Mouse (Mus musculus) frontal cortex, postnatal 25 days (tissue): ENCODE results near the gene Tyw3.
"Not testable (repeated sequence)": the region's sequence is repeated elsewhere in the genome, so short reads cannot be mapped to it uniquely, and the experiment has no call there.

ENCODE experiments used
- DNase-seq, 2 experiments: peaks; one replicate each; pipeline ENCODE4 v3.0.0; 2022; ENCODE audit warnings: low spot score in 2 of 2

Gene Tyw3

DNA sequence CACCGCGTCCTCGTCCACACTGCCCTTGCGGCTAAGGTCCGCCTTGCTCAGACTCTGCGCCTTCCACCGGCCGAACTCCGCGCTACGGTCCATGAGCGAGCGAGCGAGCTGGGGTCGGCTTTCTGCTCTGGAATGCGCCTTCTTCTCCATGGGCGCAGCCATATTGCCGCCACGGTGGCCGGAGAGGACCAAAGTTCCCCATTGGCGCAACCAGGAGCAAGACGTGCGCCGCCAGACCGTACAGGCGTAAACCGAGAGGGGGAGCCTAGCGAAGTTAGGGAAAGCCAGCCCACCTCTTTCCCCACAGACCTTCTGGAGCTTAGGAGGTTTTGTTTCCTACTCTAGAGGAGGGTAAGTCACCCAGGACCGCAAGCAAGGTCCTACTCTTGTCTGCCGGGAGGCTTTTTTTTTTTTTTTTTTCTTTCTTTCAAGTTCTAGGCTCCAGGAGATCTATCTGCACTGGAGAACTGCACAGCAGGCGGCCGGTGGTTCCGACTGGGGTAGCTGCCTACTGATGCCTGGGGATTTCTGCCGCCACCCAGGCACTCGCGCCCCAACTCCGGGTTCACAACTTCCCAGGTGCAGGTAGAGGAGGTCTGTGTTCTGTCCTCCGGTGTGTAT lies at the start of gene Tyw3:
TSS of gene Tyw3 (minus strand) at position 171 of the 621 bp plus-strand sequence.
- peak; percentile 99 for DNase-seq

DNA sequence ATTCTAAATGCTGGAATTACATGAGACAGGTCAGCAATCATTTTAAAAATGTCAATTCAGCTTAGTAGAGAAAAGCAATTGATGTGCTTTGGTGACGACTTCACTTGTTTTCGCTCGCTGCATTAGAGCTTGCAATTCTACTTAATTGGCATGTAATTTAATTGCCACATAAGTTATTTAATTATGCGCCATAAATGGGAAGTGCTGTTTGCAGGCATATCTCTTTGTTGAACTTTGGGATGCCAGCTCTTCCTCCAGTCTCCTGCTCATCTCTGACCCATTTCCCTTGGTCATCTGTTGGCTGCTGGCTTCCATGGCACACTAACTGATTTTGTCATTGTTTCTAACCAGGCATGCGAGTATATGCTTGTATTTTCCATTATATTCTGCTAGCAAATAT lies 36.2 kb upstream of the Tyw3 start:
- no peak for DNase-seq

DNA sequence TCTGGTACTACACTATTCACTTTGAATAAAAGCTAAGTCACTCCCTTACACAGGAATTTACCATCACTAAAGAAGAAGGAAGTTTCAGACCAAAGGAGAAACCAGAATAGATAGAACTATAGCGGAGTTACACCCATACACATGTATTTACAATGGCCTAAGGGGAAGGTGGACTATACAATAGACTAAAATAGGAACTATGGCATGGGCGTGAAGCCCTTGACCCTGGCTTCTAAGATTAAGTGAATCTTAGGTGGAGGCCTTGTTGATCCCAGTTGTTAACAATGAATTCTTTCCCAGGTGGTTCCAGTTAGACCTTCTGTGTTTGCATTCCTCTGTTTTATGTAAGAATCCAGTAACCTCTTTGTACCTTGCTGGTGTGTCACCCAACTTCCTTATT lies 34.4 kb upstream of the Tyw3 start:
- DNase-seq = not testable (repeated sequence)

DNA sequence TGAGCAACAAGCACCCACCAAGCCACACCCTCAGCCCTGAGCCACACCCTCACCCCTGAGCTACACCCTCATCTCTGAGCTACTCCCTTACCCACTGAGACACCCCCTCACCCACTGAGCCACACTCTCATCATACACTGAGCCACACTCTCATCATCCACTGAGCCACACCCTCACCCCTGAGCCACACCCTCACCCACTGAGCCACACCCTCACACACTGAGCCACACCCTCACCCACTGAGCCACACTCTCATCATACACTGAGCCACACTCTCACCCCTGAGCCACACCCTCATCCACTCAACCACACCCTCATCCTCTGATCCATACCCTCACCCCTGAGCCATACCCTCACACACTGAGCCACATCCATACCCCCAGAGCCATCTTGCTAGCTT lies 31.4 kb upstream of the Tyw3 start:
- DNase-seq = no peak

DNA sequence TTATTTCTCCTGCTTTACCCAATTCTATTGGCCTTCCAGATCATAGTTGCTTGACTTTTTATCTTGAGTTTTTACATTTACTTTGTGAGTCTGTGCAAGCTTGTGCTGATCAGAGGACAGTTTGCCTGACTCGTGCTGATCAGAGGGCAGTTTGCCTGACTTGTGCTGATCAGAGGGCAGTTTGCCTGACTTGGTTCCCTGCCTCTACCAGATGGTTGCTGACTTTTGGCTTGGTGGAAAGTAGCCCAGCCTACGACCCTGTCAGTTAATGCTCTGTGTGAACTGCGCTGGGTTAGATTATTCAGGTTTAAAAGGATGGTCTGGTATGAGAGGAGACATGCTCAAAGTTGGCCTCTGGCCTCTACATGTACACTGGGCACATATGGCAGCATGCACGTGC lies 19.2 kb upstream of the Tyw3 start:
- DNase-seq = no peak

DNA sequence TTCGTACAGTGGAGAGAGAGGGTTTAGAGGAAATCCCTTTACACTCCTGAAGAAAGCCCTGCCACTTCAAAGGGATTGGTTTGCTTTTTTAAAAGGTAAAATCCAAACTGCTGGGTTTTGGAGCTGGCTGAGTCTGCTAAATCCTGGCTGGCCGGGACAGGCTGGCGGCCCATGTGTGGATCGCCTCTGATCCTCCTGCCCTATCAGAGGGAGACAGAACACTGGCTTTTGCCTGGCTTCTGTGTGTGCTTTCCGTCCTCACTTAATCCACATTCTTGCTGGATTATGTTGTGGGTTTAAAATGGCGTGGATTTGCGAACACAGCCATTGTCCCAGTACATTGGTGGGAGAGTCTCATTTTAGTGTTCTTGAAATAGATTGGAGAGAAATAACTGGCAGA lies 18.4 kb upstream of the Tyw3 start:
- DNase-seq = no peak

DNA sequence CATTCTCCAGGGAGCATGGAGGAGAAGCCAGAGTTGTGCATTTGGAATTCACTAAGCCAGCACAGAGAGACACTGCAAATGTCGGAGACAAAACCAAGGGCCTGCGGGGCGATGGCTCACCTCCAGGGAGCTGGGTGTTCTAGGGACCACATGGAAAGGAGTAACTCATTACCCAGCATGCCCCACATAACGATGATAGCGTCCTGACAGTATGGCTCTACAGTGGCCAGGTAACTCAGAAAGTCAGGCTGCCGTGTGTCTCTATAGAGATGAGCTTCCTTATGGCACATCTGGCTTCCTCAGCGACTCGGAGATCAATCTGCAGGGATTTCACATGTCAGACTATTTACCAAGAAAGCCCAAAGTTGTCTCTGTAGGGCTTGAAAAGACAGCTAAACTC lies 17.9 kb upstream of the Tyw3 start:
- no peak for DNase-seq

DNA sequence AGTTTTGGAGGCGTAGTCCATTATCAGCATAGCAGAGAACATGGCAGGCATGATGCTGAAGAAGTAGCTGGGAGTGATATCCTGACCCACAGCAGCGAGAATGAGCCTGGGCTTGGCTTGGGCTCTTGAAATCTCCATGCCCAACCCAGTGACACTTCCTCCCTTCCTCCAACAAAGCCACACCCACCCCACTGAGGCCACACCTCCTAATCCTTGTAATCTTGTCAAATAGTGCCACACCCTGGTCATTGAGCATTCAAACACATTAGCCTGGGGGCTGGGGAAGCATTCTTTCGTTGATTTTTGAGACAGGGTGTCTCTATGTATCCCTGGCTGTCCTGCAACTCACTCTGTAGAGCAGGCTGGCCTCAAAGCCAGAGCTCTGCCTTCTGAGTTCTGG lies 15.0 kb upstream of the Tyw3 start:
- DNase-seq = no peak

DNA sequence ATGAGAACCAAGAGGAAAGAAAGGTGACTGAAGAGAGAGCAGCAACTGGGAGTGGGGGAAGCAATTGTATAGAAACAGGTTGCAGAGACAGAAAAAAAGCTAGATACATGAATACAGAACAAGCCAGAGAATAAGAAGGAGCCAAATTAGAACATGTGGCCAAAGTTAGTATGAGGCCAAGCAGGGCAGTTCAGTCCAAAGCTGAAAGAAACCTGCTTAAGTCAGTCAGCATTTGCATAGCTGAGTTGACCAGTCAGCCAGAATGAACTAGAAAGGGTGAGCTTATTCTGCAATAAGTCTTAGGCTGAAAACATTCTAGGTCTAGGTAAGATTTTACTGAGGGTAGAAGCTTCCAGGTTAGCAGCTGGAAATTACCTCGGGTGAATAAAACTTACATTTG lies 11.0 kb upstream of the Tyw3 start:
- no peak for DNase-seq

DNA sequence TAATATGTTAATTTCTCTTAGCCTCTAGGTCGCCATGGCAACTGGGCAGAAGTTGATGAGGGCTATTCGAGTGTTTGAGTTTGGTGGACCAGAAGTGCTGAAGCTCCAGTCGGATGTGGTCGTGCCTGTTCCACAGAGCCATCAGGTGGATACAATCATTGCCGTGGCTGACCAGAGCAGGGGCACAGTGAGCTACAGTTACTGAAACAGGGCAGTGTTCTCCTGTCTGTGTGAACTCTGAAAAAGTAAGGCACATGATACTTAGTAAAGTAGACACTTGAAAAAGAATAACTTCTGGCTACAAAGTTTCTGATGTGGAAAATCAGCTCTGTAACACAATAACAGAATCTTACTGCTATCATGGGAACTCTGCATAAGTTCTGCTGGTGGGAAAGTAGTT lies 8.0 kb upstream of the Tyw3 start:
- no peak for DNase-seq

DNA sequence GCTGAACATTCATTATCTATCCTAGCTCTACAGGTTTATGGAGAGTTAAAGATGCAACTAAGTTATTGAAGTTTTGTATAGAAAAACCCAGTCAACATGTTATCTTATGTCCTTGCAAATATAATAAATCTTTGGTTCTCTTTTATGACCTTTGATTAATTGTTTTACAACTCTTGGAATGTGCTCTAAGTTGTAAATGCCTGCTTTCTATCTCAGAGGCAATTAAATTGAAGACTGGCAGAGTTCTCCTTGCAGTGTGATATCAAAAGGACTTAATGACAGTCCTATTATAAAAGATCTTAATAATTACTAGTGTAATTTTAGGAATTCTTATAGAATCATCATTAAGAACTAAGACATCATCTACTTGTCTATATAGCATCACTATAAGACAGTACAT lies 5.2 kb upstream of the Tyw3 start:
- DNase-seq = no peak

DNA sequence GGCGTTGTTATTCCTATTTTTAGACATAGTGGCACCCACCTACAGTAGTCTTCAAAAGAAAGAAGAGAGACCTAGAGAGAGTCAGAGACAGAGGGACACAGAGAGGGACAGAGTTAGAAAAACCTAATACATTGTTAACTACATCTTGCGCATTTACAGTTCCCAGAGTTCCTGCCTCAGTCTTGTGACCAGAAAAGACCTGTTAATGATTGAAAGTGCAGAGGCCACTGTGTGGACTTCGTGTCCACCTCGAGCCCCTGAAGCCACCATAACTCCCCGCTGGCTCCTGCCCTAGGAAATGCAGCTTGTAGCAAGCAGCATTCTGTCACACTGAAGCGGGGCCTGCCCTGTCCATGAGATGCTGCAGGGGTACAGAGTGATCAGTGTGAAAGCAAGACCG lies 657 bp upstream of the Tyw3 start:
- no peak for DNase-seq

DNA sequence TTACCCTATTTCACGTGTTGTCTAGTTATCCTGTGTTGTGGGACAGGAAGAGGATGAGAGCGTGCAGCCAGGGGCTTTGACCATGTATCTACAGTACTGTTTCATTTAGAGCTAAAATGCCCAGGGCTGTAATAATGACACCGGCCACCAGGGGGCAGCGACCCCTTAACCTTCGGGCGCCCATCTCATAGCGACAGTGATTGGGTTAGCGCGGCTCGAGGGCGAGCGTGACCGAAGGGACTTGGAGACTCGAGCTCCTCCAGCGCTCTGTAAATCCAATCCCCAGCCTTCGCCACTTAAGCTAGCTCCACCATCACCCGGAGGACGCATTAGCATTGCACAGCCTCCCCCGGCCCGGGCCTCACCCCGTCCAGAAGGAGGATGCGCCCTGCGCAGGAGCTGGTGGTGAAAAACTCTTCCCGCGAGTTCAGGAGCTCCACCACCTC lies 393 bp downstream of the Tyw3 start, which contains the start of gene Cryz:
TSS of gene Cryz (plus strand) at position 224 of the 446 bp plus-strand sequence.
- peak; percentile 94 to 95 for DNase-seq

DNA sequence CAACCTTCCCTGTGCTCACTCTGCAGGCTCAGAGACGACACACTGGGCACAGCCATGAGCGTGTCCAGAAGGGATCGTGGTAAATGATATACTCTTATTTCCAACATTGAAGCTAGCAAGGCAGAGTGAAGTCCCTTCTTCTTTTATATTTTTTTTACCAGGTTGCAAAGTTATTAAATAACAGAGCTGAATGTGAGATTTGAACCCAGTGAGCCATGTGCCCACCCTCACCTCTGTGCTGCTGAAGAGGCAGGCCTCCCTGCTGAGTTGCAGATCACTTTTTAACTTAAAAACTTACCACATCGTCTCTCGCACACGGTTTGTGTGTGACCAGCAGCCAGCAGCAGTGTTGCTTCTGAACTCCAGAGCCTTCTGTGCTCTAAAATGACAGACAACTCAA lies 2.7 kb downstream of the Tyw3 start:
- DNase-seq = no peak

DNA sequence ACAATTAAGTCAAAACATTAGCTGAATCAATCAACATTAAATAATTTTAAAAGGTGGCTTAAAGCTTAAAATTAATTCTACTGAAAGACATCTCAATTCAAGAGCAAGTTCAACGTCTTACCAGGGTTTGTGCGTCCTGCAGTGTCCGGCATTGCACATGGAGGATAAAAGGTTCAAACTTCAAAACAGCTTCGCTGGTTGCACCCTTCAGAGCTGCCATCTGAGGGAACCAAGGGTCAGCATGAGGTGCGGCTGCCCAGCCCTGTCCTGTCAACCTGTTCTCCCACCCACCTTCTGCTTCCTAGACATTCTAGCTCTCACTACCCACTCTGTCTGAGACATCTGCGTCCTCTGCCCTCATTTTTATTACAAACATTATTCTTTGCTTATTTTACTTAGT lies 3.3 kb downstream of the Tyw3 start:
- no peak for DNase-seq

DNA sequence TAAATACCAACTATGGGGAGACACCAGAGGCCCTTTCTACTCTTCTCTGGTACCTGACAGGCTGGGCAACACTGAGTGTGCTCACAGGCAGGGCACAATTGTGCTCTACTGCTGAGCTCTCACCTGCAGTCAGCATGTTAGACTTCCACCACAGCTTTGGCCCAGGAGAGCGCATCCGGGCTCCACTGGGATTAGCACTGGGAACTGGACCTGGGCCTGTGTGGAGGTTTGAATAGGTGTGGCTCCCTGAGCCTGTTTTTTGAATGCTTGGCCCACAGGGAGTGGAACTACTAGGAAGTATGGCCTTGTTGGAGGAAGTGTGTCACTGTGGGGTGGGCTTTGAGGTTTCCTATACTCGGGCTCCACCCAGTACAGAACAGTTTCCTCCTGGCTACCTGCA lies 5.3 kb downstream of the Tyw3 start:
- DNase-seq = no peak

DNA sequence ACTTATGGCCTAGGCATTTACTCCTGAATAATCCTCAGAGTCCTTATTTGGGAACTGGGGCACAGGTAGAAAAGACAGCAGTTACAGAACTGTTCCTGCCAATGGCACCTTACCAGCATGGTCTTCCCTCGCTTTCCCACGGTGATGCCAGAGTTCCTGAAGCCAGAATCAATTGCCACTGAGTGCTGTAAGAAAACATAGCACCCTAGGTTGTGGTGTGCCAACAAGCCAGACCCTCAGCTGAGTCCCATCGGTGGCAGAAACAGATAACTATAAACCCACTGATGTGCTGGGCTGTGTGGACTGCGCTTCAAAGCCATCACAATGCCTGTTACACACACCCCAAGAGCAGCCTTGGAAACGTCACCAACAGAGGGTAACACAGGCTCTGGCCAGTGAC lies 5.9 kb downstream of the Tyw3 start:
- no peak for DNase-seq

DNA sequence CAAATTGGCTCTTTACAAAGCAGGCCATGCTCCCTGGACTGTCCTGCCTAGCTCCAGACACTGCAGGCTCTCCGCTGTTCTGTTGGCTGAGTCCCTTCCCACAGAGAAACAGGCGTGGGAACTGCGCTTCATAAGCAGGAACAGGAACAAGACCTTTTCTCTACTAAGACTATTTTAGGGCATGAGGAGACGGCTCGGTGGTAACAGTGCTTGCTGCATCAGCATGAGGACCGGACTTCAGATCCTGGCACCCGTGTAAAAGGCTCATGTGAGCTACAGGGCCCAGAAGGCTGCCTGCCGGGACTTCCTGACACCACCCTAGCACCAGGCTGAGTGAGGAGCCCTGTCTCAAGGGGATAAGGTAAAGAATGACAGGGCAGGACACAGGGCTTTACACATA lies 12.6 kb downstream of the Tyw3 start:
- no peak for DNase-seq

DNA sequence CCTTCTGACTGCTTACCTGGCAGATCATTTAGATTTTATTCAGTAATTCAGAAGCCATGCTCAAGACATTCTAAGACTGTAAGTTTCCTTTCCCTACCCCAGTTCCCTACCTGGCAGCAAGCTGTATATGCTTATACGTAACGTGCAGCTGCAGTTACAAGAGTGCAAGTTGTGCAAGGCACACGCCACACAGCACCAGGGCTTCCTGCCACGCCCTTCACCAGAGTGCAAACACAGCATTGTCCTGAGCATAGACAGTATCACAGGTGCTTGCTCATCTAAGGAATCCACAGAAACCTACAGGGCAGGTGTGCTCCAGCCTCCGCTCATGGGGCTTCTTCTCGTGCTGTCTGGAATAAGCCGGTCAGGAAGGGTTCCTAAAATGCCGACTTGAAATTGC lies 19.0 kb downstream of the Tyw3 start:
- no peak for DNase-seq

DNA sequence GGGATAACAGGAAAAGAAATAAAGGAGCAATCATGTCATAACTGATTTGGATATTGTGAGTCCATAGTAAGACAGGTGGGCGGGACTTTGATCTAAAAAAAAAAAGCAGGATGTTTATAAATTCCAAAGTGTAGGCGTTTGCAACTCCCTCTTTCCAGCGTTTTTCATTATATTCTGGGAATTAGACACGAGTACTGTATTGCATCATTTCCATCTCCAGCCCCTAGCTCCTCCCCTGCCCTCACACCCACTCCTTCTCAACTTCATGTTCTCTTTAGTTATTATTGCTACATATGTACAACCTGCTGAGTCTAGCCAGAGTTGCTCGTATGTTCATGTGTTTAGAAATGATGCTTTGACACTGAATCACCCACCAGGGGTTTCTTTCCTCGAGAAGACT lies 23.2 kb downstream of the Tyw3 start:
- no peak for DNase-seq

DNA sequence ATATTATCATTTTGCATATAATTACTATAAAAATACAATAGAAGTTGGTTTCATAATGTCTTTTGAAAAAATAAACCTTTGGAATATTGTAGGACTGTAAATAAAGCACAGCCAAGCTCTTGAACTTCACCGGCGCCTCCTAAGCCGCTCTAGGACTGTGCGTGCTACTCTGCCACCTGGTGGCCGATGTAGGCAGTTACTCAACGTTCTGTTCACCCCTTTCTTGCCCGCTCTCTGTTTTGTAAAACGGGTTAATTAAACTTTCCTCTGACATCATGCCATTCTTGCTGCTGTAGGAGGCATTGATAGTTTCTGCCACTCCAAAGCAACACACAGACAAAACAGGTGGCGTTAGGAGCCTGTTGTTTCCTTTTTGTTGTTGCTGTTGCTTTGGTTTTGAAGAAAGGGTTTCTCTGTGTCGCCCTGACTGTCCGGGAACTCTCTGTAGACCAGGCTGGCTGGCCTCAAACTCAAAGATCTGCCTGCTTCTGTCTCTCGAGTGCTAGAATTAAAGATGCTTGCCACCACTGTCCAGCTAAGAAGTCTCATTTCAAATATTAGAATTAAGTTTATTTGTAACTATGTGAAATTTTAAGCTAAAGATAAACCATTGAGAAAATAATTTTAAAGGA lies 24.4 kb downstream of the Tyw3 start:
- DNase-seq = peak; percentile 33 to 64

DNA sequence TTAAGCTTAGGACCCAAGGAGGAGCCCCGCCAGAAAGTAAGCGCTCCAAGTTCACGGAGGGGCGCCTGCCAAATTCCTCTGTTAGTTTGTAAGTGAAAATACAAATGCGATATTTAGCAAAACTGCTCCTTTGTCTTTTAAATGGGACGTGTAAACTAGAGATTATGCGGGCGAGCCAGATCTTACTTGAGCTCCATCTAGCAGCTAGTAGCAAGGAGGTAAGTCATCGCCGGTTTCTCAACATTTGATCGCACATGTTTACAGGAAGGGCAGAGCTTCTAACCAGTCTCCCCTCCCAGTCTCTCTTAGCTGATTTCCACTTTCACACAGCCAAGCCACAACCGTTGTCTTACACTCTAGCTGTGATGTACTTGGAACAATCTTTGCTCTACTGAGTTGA lies 26.1 kb downstream of the Tyw3 start:
- DNase-seq = no peak

DNA sequence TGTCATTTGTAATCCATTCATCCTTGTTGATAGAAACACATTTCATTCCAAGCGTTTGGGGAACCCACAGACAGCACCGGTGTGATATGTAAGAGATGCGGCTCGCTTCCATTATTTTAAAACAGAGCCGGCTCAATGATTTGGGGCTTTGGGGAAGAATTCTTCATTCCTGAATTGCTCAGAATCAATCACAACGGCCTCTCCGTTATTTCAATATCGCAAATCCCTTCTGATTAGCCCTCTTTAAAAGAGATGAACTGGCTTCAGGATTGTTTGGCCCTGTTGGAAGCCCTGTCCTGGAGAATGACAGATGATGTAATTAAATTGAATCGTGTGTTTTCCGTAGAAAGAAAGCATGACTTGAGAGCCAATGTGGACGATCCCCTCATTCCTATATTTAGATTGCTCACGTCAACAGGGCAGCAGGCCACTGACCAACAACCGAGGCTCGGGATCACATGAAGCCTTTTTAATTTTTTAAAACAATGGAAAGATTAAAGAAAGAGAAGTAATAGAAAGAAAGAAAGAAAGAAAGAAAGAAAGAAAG lies 26.8 kb downstream of the Tyw3 start:
- DNase-seq = no peak

DNA sequence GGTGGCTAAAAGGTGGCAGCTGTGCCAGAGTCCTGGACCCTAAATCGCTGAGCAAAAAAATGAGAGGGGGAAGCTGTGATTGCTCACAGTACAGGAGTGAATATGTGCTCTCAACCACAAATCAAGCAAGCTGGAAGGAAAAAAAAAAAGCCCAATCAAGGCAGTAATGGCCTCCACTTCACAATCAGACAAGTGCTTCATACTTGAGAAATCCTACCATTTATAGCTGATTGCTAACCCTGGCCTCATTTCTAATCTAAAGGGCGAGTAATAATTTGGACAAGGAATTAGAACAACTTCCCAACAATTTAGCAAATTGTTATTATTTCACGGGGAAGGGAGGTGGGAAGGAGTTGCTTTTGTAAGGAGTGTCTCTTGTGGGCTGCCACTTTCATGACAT lies 31.5 kb downstream of the Tyw3 start:
- no peak for DNase-seq
